Mouse (Mus musculus) gastrocnemius, postnatal 14 days (tissue): ENCODE measurements around the gene Camk1d. TPM values are rescaled to one million over a fixed set of nuclear protein-coding genes. Genes with fewer than 3 reads are reported as not detected.

Experiments used
- DNase-seq: peaks from one replicate; pipeline ENCODE4 v3.0.0; 2021; ENCODE audit warnings: mixed read lengths
- intact Hi-C: fragments of 180-260 bp; cut with DNase I; formaldehyde crosslinking; loops from one replicate; pipeline ENCODE4 v1.15.1; 2025; ENCODE audit warnings: low total_unique reads
- total RNA-seq, 2 experiments: library from RNA; stranded (reverse); gene quantifications; 2 replicates each; pipeline ENCODE4 v1.2.3; 2021

The Camk1d gene
- total RNA-seq, 2 experiments from 2014 or later: 1.7 to 2.3 TPM

DNA sequence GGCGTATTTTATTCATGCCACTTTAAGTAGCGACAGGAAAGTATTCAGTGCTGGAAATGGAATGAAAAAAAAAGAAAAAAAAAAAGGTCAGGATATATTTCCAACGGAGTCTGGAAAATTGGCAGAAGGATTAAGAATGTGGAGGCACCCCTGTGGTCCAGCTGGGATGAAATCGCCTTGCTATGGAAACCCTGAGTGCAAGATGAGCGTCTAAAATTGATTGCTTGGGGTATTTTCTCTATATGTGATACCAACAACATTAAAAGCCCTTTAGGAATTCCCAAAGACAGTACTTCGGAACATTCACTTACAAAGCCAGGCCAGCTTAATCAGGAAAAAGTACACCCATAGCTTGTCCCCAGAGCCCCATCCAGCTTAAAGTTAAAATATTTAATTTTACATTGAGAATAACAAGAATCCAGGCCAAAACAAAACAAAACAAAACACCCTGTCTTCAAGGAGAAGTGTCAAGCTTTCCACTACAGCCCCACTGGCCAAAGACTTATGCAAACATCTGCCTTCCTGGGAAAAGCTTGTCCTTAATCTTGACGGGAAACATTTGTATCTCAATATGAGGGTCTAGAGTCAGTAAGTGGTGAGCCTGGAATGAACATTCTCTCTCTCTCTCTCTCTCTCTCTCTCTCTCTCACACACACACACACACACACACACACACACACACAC is 41.3 kb downstream of the Camk1d start:
- intact Hi-C loops: no loop called here
- no peak for DNase-seq

DNA sequence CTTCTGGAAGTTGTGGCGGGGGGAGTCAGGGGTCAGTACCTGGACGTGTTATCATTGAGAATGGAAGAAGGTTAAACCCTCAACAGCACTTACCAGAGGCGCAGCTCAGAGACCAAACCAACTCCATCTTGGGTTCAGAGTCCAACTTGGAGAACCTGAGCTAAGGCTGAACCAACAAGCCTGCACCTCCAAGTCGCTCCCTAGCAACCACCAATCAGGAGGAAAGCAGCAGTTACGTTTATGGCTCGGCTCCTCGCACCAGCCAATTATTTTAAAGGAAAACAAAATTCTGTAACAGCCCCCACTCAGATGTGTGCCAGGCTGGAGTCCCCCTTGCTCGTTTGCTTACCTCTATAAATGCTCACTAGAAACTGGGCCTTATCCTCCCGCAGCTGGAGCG is 44.2 kb downstream of the Camk1d start:
- intact Hi-C loops: no loop called here
- no peak for DNase-seq

DNA sequence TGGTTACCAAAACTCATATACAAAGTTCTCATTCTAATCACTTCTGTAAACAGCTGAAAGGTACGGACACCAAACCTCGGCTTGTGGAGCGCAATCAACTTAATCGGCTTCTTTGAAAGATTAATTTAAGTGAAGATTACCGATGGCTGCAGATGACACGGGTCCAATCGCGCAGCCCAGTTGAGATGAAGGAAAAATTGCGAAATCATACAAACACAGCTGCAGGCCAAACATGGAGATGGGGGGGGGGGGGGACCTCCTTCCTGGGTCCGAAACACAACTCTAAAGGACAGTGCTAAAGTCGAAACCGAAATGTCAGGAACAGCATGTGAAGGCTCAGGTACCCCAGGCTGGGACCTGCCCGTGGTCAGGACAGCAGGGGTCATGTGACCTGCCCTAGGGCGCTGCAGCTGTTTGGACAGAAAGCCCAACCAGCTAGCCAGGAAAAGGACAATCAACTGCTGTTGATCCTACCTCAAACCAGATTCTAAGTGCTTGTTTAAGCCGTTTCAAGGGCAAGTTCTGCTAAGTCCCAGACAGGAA is 44.7 kb downstream of the Camk1d start:
- no peak for DNase-seq
- intact Hi-C loops: no loop called here

DNA sequence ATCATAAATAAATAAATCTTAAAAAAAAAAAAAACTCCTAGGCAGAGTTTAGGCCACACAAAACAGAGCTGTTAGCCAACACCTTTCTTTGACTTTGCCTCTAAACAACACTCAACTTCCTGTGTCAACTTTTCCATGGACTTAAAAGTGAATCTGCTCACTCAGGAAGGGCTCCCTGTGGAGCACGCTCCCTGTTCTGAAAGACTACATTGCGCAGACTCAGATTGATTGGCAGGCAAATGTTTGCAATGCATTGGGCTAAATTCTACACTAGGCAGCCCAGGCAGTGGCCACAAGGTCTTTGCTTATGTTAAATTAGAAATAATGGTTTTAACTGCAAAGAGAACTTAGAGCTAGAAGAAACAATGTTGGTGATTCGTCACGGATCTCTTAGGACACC is 45.4 kb downstream of the Camk1d start:
- DNase-seq: no peak
- intact Hi-C loops: no loop called here

- intact Hi-C loops: no loop called here
- no peak for DNase-seq
Observed at GRCm38 (mm10) chr2:5663499-5663898, 50.8 kb downstream of the Camk1d start.

DNA sequence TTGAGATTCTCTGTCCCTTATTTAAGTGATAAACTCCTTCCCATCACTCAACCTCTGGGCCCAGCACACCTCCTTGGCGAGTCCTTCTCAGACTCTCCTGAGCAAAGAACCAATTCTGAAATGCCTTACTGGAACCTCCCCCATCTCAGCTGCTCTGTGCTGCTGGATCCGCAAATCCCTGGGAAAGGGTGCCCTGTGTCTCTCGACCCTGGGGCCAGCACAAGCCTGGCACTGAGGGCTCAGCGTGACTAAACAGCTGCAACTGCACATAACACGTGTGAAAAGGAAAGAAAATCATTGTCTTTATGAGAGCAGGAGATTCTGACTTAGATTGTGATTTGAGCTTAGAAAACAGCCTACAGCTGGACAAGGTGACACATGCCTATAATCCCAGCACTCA is 52.4 kb downstream of the Camk1d start:
- intact Hi-C loops: no loop called here
- no peak for DNase-seq

DNA sequence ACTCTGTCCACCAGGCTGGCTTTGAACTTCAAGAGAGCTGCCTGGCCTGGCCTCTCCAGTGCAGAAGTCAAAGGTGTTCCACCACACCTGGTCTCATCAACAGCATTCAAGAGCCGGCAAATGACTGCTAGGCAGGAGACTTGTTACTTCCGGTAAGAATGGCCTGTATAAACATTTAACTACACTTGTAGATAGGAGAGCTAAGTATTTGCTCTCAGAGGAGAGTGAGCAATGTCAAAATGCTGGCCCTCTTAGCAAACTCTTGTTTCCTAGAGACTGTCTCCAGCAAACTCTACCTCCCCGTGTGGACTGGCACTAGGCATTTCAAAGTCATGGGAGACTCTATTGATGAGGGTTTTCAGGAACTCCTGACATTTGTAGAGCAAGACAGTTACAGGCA is 56.3 kb downstream of the Camk1d start:
- intact Hi-C loops: no loop called here
- no peak for DNase-seq

DNA sequence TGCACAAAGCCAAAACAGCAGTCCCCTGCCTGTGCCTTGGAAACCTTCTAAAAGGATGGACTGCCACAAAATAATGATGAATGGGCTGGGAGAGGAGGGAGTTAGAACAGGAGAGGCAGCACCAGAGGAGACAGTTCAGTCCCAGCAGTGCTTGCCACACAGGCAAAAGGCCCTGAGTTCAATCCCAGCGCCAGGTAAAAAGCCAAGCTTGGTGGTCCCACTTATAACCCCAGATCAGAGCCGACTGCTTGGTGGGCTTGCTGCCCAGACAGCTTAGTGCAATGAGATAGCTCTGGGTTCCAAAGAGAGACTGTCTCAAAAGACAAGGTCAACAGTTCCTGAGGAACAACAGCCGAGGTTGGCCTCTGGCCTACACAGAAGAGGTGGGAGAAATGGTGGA is 58.0 kb downstream of the Camk1d start:
- DNase-seq: no peak
- intact Hi-C loops: no loop called here

GRCm38 (mm10) chr2:5652071-5652470 is 62.2 kb downstream of the Camk1d start:
- DNase-seq: no peak

GRCm38 (mm10) chr2:5651285-5651870 is 62.9 kb downstream of the Camk1d start:
- no peak for DNase-seq
- intact Hi-C loops: no loop called here

More at GRCm38 (mm10) chr2:5652071-5652470, 62.2 kb downstream of the Camk1d start:
- intact Hi-C loops: no loop called here

- DNase-seq: no peak
- intact Hi-C loops: no loop called here
Observed at GRCm38 (mm10) chr2:5649226-5649625, 65.1 kb downstream of the Camk1d start.

GRCm38 (mm10) chr2:5648764-5649163 is 65.6 kb downstream of the Camk1d start:
- no peak for DNase-seq
- intact Hi-C loops: no loop called here

DNA sequence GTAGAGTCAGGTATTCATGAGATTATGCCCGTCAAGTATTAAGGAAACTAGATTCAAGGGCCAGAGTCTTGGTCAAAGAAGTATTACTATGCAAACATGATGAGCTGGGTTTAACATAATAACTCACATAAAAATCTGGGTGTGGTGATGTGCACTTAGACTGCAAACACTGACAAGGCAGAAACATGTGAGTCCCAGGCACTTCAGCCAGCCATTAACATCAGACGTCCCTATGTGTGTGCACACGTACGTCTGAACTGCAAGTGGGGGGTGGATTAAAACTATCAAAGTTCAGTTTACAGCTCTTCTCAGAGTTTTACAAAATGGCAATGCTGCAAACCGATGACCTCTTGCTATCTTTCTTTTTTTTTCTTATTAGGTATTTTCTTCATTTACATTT is 68.0 kb downstream of the Camk1d start:
- DNase-seq: no peak
- intact Hi-C loops: no loop called here

DNA sequence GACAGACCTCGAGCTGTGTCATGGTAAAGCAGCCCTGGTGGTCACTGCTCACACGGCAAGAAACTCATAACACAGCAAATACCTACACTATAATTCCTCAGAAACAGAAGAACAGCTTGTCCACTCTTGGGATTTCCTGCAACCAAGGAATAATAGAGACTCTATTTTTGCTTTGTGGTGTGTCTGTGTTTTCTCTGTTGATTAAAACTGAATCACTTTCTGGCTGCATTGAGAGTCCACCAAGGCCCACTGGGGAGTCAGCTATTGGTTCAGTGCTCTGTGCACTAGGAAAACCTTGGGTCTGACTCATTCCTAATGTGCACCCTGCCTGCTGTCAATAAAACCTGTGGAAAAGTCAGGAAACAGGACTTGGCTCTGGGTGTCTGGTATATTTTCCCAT is 68.7 kb downstream of the Camk1d start:
- intact Hi-C loops: no loop called here
- no peak for DNase-seq

DNA sequence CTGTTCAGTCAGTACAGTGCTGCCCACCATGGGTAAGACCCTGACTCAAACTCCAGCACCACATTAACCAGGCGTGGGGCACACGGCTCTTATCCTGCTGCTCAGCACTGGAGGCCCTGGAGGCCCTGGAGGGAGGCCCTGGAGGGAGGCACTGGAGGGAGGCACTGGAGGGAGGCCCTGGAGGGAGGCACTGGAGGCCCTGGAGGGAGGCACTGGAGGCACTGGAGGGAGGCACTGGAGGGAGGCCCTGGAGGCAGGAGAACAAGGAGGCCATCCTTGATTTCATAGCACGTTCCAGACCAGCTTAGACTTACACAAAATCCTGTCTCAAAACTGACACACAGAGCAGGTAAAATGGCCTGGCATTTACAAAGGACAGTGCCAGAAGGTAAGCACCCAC is 70.4 kb downstream of the Camk1d start:
- intact Hi-C loops: no loop called here
- no peak for DNase-seq

GRCm38 (mm10) chr2:5643226-5643625 is 71.1 kb downstream of the Camk1d start:
- intact Hi-C loops: no loop called here

GRCm38 (mm10) chr2:5642624-5643023 is 71.7 kb downstream of the Camk1d start:
- intact Hi-C loops: no loop called here
- no peak for DNase-seq

More at GRCm38 (mm10) chr2:5643226-5643625, 71.1 kb downstream of the Camk1d start:
- no peak for DNase-seq

GRCm38 (mm10) chr2:5641678-5642077 is 72.6 kb downstream of the Camk1d start:
- intact Hi-C loops: no loop called here

GRCm38 (mm10) chr2:5640586-5640985 is 73.7 kb downstream of the Camk1d start:
- DNase-seq: no peak
- intact Hi-C loops: no loop called here

More at GRCm38 (mm10) chr2:5641678-5642077, 72.6 kb downstream of the Camk1d start:
- no peak for DNase-seq

DNA sequence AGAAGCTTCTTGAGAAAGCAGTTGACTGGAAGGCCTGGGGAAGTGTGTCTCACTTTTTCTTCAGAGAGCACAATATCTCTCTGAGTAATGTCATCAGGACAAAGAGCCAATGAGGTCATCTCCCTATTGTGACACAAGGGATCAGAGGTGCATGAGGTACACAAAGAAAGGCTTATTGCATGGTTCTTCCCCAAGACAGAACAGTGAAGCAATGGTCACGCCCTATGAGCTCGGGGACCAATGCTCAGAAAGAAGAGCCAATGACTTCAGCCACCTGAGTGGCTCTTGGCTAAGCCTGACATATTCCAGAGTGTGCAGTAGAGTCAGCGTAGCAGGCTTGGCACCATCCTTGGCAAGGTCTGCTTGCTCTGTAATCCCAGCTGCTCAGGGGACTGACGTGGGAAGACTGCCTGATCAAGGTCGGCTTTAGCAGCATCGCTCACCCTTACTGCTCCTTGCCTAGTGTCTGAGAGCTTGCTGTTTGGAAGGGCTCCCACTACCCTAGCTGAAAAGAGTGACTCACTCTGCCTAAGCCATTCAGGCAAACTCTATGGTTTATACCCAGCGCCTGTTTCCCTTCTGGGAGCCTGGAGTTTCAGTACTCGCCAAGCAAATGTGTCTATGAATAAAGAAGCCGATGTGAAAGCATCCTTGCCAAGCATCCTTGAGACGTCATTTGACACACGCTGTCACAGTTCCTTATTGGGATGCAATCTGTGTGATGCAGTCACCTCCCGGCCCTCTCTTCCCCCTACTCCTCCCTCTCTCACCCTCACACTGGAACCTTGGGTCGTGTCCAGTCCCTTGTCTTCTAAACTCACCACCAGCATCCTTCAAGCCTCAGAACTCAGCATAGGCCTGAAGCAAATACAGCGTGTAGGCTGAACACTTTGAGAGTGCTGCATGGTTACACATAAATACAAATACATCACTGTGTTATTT is 77.2 kb downstream of the Camk1d start:
- intact Hi-C loops: no loop called here
- DNase-seq: peak; percentile 10
